Mouse (Mus musculus) monocyte, adult 5-6 weeks (primary cell): Measurements from ENCODE around the gene Gjb6. TPM values are rescaled to one million over a fixed set of nuclear protein-coding genes. Genes with fewer than 3 reads are reported as not detected.

ENCODE experiments used
- ATAC-seq: fragments of 153-309, 156-312 bp; replicated peaks from 2 replicates; pipeline ENCODE4 v1.8.0; 2017; ENCODE audit warnings: mild to moderate bottlenecking; ENCODE audit not compliant: low TSS enrichment, insufficient number of reproducible peaks, severe bottlenecking, poor library complexity, low FRiP score
- total RNA-seq: library from RNA; stranded (forward); fragments of 200-1000, 200-491, 200-594 nt; gene quantifications from 3 replicates; pipeline ENCODE4 v1.2.3, GENCODE M21; 2017

The Gjb6 gene
- total RNA-seq: not detected in 3 replicates

GRCm38 (mm10) chr14:57133161-57133661 is at the start of gene Gjb6:
Gjb6 (minus strand) TSS chr14:57133611.
- no peak for ATAC-seq

GRCm38 (mm10) chr14:57165493-57165892 is 32.1 kb upstream of the Gjb6 start:
- no peak for ATAC-seq

GRCm38 (mm10) chr14:57161833-57162232 is 28.4 kb upstream of the Gjb6 start:
- no peak for ATAC-seq

GRCm38 (mm10) chr14:57161201-57161600 is 27.8 kb upstream of the Gjb6 start:
- ATAC-seq: no peak

- no peak for ATAC-seq
These were observed 21.5 kb upstream of the Gjb6 start for GRCm38 (mm10) chr14:57154916-57155315.

GRCm38 (mm10) chr14:57145741-57146140 is 12.3 kb upstream of the Gjb6 start:
- no peak for ATAC-seq

GRCm38 (mm10) chr14:57135265-57135664 is 1.9 kb upstream of the Gjb6 start:
- ATAC-seq: no peak

- no peak for ATAC-seq
These were observed 6.0 kb downstream of the Gjb6 start for GRCm38 (mm10) chr14:57127383-57127782.

GRCm38 (mm10) chr14:57122295-57122694 is 11.1 kb downstream of the Gjb6 start:
- ATAC-seq: no peak

GRCm38 (mm10) chr14:57115823-57116544 is 17.4 kb downstream of the Gjb6 start, which contains the start of gene Gm4491:
Gm4491 (minus strand) TSS chr14:57115883.
- ATAC-seq: no peak

GRCm38 (mm10) chr14:57109194-57109593 is 24.2 kb downstream of the Gjb6 start:
- no peak for ATAC-seq

GRCm38 (mm10) chr14:57107916-57108315 is 25.5 kb downstream of the Gjb6 start:
- ATAC-seq: no peak

- ATAC-seq: no peak
These were observed 26.3 kb downstream of the Gjb6 start for GRCm38 (mm10) chr14:57107091-57107490.

GRCm38 (mm10) chr14:57105721-57106120 is 27.7 kb downstream of the Gjb6 start:
- ATAC-seq: no peak

GRCm38 (mm10) chr14:57105111-57105510 is 28.3 kb downstream of the Gjb6 start:
- ATAC-seq: no peak

GRCm38 (mm10) chr14:57104106-57105023 is 29.0 kb downstream of the Gjb6 start, which contains the start of gene Gjb2:
Gjb2 (minus strand) TSS chr14:57104702.
- no peak for ATAC-seq

GRCm38 (mm10) chr14:57103711-57104105 is 29.7 kb downstream of the Gjb6 start:
- no peak; the same call in 1 of the 2 replicates for ATAC-seq

GRCm38 (mm10) chr14:57103121-57103520 is 30.3 kb downstream of the Gjb6 start:
- ATAC-seq: no peak

GRCm38 (mm10) chr14:57101623-57102022 is 31.8 kb downstream of the Gjb6 start:
- ATAC-seq: no peak
